Comparison of ENCODE assay signal across 11 mouse cellular contexts in genomic region chr10:109999904-110000303, GRCm38 (mm10).
A peak's percentile ranks its signal among the peaks of the same experiment; 100 is the strongest.
DNase-seq lines count a peak whose midpoint lies in the region; ATAC-seq and TF ChIP-seq lines count a peak whose summit lies in the region.
"Had no signal": no experiment of that assay in that cellular context is flagged by ENCODE, and none has a peak within 500 bp of the region (broad histone marks: within the 10 kb centered on the region; RNA-seq: fewer than 3 reads in every experiment).

No protein-coding gene starts in this region.

- ATAC-seq in intestine, embryonic 14.5 days (replicated peaks; ENCODE audit: low FRiP score, low TSS enrichment, low read depth) = no peak
- no peak for ATAC-seq in intestine, embryonic 16.5 days
- ATAC-seq in embryonic facial prominence, embryonic 13.5 days (ENCODE audit: insufficient number of reproducible peaks, insufficient read depth, low FRiP score, low TSS enrichment, low read depth) = no peak
- no peak for ATAC-seq in limb, embryonic 14.5 days (ENCODE audit: low FRiP score, low read depth)
- ATAC-seq: forebrain, embryonic 15.5 days had no signal

- no peak overlapping the region for H3K4me3 ChIP-seq in intestine, embryonic 14.5 days (ENCODE audit: low read depth, low read length)
- H3K4me3 ChIP-seq in intestine, embryonic 16.5 days (ENCODE audit: low read length) = no peak overlapping the region
- no peak overlapping the region for H3K4me3 ChIP-seq in embryonic facial prominence, embryonic 13.5 days
- 0 out of 2 replicates have a peak overlapping the region, but pooled peaks have one; percentile 5 for H3K4me3 ChIP-seq in limb, embryonic 14.5 days (replicated peaks; ENCODE audit: low read length)
- H3K4me3 ChIP-seq: forebrain, embryonic 15.5 days; hindbrain, embryonic 15.5 days had no signal

- DNase-seq in intestine, embryonic 14.5 days (ENCODE audit: low spot score) = no peak
- peak; percentile 5 for DNase-seq in embryo, embryonic 10.5 days (ENCODE audit: low spot score)
- no peak for DNase-seq in limb, embryonic 14.5 days (ENCODE audit: low spot score)
- DNase-seq in frontal cortex, postnatal 14 days (ENCODE audit: low spot score in 2 of 2) = no peak
- DNase-seq in spleen, postnatal 14 days (ENCODE audit: low spot score in 2 of 2) = no peak
- DNase-seq: cerebellum, adult 2 months; lung, adult 2 months had no signal

- H3K9ac ChIP-seq in intestine, embryonic 14.5 days (ENCODE audit: low read length) = no peak overlapping the region
- no peak overlapping the region for H3K9ac ChIP-seq in intestine, embryonic 16.5 days (ENCODE audit: low read depth, low read length)
- H3K9ac ChIP-seq in embryonic facial prominence, embryonic 13.5 days = no peak overlapping the region
- no peak overlapping the region for H3K9ac ChIP-seq in limb, embryonic 14.5 days (ENCODE audit: low read depth, low read length, severe bottlenecking)
- H3K9ac ChIP-seq: forebrain, embryonic 15.5 days; hindbrain, embryonic 15.5 days had no signal

- no peaks in the 10 kb centered on the region for H3K9me3 ChIP-seq in intestine, embryonic 14.5 days (ENCODE audit: control insufficient read depth, low read length)
- H3K9me3 ChIP-seq in intestine, embryonic 16.5 days (ENCODE audit: control insufficient read depth, low read length) = no peaks in the 10 kb centered on the region
- H3K9me3 ChIP-seq in embryonic facial prominence, embryonic 13.5 days = no peaks in the 10 kb centered on the region
- no peaks in the 10 kb centered on the region for H3K9me3 ChIP-seq in limb, embryonic 14.5 days (ENCODE audit: control insufficient read depth, low read length)
- H3K9me3 ChIP-seq: forebrain, embryonic 15.5 days; hindbrain, embryonic 15.5 days had no signal

- TF ChIP-seq POLR2A in limb, embryonic 14.5 days (IDR thresholded peaks at IDR 0.05; ENCODE audit: borderline replicate concordance, extremely low read depth, insufficient read depth, insufficient read length) = no peak

- H3K27ac ChIP-seq in intestine, embryonic 14.5 days (ENCODE audit: low read depth) = no peak overlapping the region
- no peak overlapping the region for H3K27ac ChIP-seq in intestine, embryonic 16.5 days (ENCODE audit: low read length)
- no peak overlapping the region; the same call in 1 of the 2 replicates for H3K27ac ChIP-seq in embryonic facial prominence, embryonic 13.5 days
- peak overlapping the region; percentile 48; the same call in 1 of the 2 replicates for H3K27ac ChIP-seq in limb, embryonic 14.5 days (replicated peaks; ENCODE audit: low read depth, low read length)
- H3K27ac ChIP-seq: forebrain, embryonic 15.5 days; hindbrain, embryonic 15.5 days had no signal

- H3K36me3 ChIP-seq in intestine, embryonic 14.5 days (ENCODE audit: control insufficient read depth, insufficient read depth, low read length) = no peaks in the 10 kb centered on the region
- H3K36me3 ChIP-seq in intestine, embryonic 16.5 days (ENCODE audit: control insufficient read depth, insufficient read depth, low read length) = no peaks in the 10 kb centered on the region
- no peaks in the 10 kb centered on the region for H3K36me3 ChIP-seq in embryonic facial prominence, embryonic 13.5 days
- no peaks in the 10 kb centered on the region for H3K36me3 ChIP-seq in limb, embryonic 14.5 days (ENCODE audit: control insufficient read depth, insufficient read depth, low read length)
- H3K36me3 ChIP-seq: forebrain, embryonic 15.5 days; hindbrain, embryonic 15.5 days had no signal

- 0 out of 2 replicates have a peak, but pooled peaks cover 4% of the 10 kb centered on the region for H3K4me1 ChIP-seq in intestine, embryonic 14.5 days (replicated peaks; ENCODE audit: control insufficient read depth, insufficient read depth, low read length)
- H3K4me1 ChIP-seq in intestine, embryonic 16.5 days (ENCODE audit: control insufficient read depth, insufficient read depth, low read length) = peaks cover 6% of the 10 kb centered on the region; the same call in 1 of the 2 replicates
- H3K4me1 ChIP-seq in embryonic facial prominence, embryonic 13.5 days = peaks cover 9% of the 10 kb centered on the region
- no peaks in the 10 kb centered on the region for H3K4me1 ChIP-seq in limb, embryonic 14.5 days (ENCODE audit: control insufficient read depth, insufficient read depth, low read length)
- H3K4me1 ChIP-seq: forebrain, embryonic 15.5 days had no signal

- H3K4me2 ChIP-seq in intestine, embryonic 14.5 days (ENCODE audit: low read length) = peak overlapping the region; percentile 6; the same call in 1 of the 2 replicates
- H3K4me2 ChIP-seq in intestine, embryonic 16.5 days (ENCODE audit: low read depth, low read length) = no peak overlapping the region
- H3K4me2 ChIP-seq in embryonic facial prominence, embryonic 13.5 days = peak overlapping the region; percentile 30
- H3K4me2 ChIP-seq in limb, embryonic 14.5 days (replicated peaks; ENCODE audit: low read depth, low read length, severe bottlenecking) = 0 out of 2 replicates have a peak overlapping the region, but pooled peaks have one; percentile 15
- H3K4me2 ChIP-seq: forebrain, embryonic 15.5 days; hindbrain, embryonic 15.5 days had no signal

- no peaks in the 10 kb centered on the region for H3K27me3 ChIP-seq in intestine, embryonic 14.5 days (replicated peaks; ENCODE audit: control insufficient read depth, insufficient read depth, low read length)
- H3K27me3 ChIP-seq in intestine, embryonic 16.5 days (replicated peaks; ENCODE audit: control insufficient read depth, insufficient read depth, low read length) = no peaks in the 10 kb centered on the region
- no peaks in the 10 kb centered on the region for H3K27me3 ChIP-seq in embryonic facial prominence, embryonic 13.5 days
- no peaks in the 10 kb centered on the region for H3K27me3 ChIP-seq in limb, embryonic 14.5 days (ENCODE audit: control insufficient read depth, insufficient read depth, low read length)
- H3K27me3 ChIP-seq: forebrain, embryonic 15.5 days; hindbrain, embryonic 15.5 days had no signal

- 77% methylated on average over 10 of the region's 10 CpGs for WGBS in intestine, embryonic 14.5 days
- WGBS in intestine, embryonic 16.5 days = 74% methylated on average over 10 of the region's 10 CpGs
- 43% methylated on average over 10 of the region's 10 CpGs for WGBS in embryonic facial prominence, embryonic 13.5 days
- 54% methylated on average over 10 of the region's 10 CpGs for WGBS in limb, embryonic 14.5 days
